Mouse (Mus musculus): ENCODE results near the gene Lrrc23. TPM values are rescaled to one million over a fixed set of nuclear protein-coding genes. Genes with fewer than 3 reads are reported as not detected.
A peak's percentile ranks its signal among the peaks of the same experiment; 100 is the strongest.

Lrrc23 gene
- polyA plus RNA-seq, 1 experiment from 2014 or later, result 0.11 TPM

- Histone ChIP-seq H3K4me2 (peak overlapping the region; percentile 68), H3K9ac (ENCODE audit: low read depth, low read length) (no peak overlapping the region), H3K4me3 (ENCODE audit: low read depth, low read length) (peak overlapping the region; percentile 53; the same call in 1 of the 2 replicates), H3K4me1 (replicated peaks; ENCODE audit: control insufficient read depth, insufficient read depth, low read length) (peaks cover 25% of the 10 kb centered on the region), H3K27ac (ENCODE audit: low read depth, low read length) (no peak overlapping the region), H3K9me3 (ENCODE audit: control insufficient read depth, low read length) (no peaks in the 10 kb centered on the region), H3K27me3 (replicated peaks; ENCODE audit: control insufficient read depth, insufficient read depth, low read length) (peaks cover 42% of the 10 kb centered on the region), H3K36me3 (ENCODE audit: control insufficient read depth, insufficient read depth, low read length) (no peaks in the 10 kb centered on the region)
- ATAC-seq (replicated peaks; ENCODE audit: low FRiP score), result peak; percentile 48; the same call in 1 of the 2 replicates
- WGBS, result 25% methylated on average over 19 of the region's 19 CpGs
- no peak for DNase-seq (ENCODE audit: low spot score)
These were observed 11.4 kb downstream of the Lrrc23 start for GRCm38 (mm10) chr6:124767920-124768703.

- Histone ChIP-seq H3K4me2 (no peak overlapping the region; the same call in 1 of the 2 replicates), H3K4me3 (ENCODE audit: low read depth, low read length) (no peak overlapping the region), H3K4me1 (replicated peaks; ENCODE audit: control insufficient read depth, insufficient read depth, low read length) (peaks cover 25% of the 10 kb centered on the region), H3K27ac (ENCODE audit: low read depth, low read length) (no peak overlapping the region), H3K27me3 (replicated peaks; ENCODE audit: control insufficient read depth, insufficient read depth, low read length) (peaks cover 45% of the 10 kb centered on the region), H3K9ac (ENCODE audit: low read depth, low read length) (no peak overlapping the region), H3K9me3 (ENCODE audit: control insufficient read depth, low read length) (no peaks in the 10 kb centered on the region), H3K36me3 (ENCODE audit: control insufficient read depth, insufficient read depth, low read length) (no peaks in the 10 kb centered on the region)
- 65% methylated on average over 4 of the region's 4 CpGs for whole genome bisulfite sequencing
- ATAC-seq (replicated peaks; ENCODE audit: low FRiP score) (no peak), DNase-seq (ENCODE audit: low spot score) (no peak)
These were observed 12.0 kb downstream of the Lrrc23 start for GRCm38 (mm10) chr6:124767536-124767919.

GRCm38 (mm10) chr6:124765951-124766350, 13.6 kb downstream of the Lrrc23 start:
- H3K36me3 ChIP-seq (ENCODE audit: control insufficient read depth, insufficient read depth, low read length), result no peaks in the 10 kb centered on the region
- H3K4me3 ChIP-seq (ENCODE audit: low read depth, low read length), result no peak overlapping the region
- H3K27me3 ChIP-seq (replicated peaks; ENCODE audit: control insufficient read depth, insufficient read depth, low read length), result peaks cover 49% of the 10 kb centered on the region
- ATAC-seq (replicated peaks; ENCODE audit: low FRiP score) (no peak), DNase-seq (ENCODE audit: low spot score) (no peak)
- peaks cover 25% of the 10 kb centered on the region for H3K4me1 ChIP-seq (replicated peaks; ENCODE audit: control insufficient read depth, insufficient read depth, low read length)
- H3K27ac ChIP-seq (ENCODE audit: low read depth, low read length), result no peak overlapping the region
- WGBS, result 73% methylated on average over 7 of the region's 7 CpGs
- H3K9me3 ChIP-seq (ENCODE audit: control insufficient read depth, low read length), result no peaks in the 10 kb centered on the region
- H3K9ac ChIP-seq (ENCODE audit: low read depth, low read length), result no peak overlapping the region
- H3K4me2 ChIP-seq, result no peak overlapping the region

GRCm38 (mm10) chr6:124759259-124759658, 20.3 kb downstream of the Lrrc23 start:
- H3K9ac ChIP-seq (ENCODE audit: low read depth, low read length), result peak overlapping the region; percentile 35
- whole genome bisulfite sequencing, result 4% methylated on average over 5 of the region's 5 CpGs
- no peaks in the 10 kb centered on the region for H3K9me3 ChIP-seq (ENCODE audit: control insufficient read depth, low read length)

GRCm38 (mm10) chr6:124758849-124759232, 20.7 kb downstream of the Lrrc23 start:
- Histone ChIP-seq H3K36me3 (ENCODE audit: control insufficient read depth, insufficient read depth, low read length) (no peaks in the 10 kb centered on the region), H3K4me2 (peak overlapping the region; percentile 47), H3K27me3 (replicated peaks; ENCODE audit: control insufficient read depth, insufficient read depth, low read length) (peaks cover 30% of the 10 kb centered on the region), H3K9ac (ENCODE audit: low read depth, low read length) (peak overlapping the region; percentile 35), H3K4me1 (replicated peaks; ENCODE audit: control insufficient read depth, insufficient read depth, low read length) (peaks cover 37% of the 10 kb centered on the region), H3K4me3 (ENCODE audit: low read depth, low read length) (no peak overlapping the region), H3K27ac (ENCODE audit: low read depth, low read length) (no peak overlapping the region), H3K9me3 (ENCODE audit: control insufficient read depth, low read length) (no peaks in the 10 kb centered on the region)
- WGBS, result 61% methylated on average over 2 of the region's 2 CpGs
- ATAC-seq (replicated peaks; ENCODE audit: low FRiP score), result no peak
- no peak for DNase-seq (ENCODE audit: low spot score)

More at GRCm38 (mm10) chr6:124759259-124759658, 20.3 kb downstream of the Lrrc23 start:
- Histone ChIP-seq H3K4me2 (peak overlapping the region; percentile 47), H3K4me3 (ENCODE audit: low read depth, low read length) (no peak overlapping the region), H3K27me3 (replicated peaks; ENCODE audit: control insufficient read depth, insufficient read depth, low read length) (peaks cover 30% of the 10 kb centered on the region), H3K4me1 (replicated peaks; ENCODE audit: control insufficient read depth, insufficient read depth, low read length) (peaks cover 37% of the 10 kb centered on the region), H3K27ac (ENCODE audit: low read depth, low read length) (no peak overlapping the region), H3K36me3 (ENCODE audit: control insufficient read depth, insufficient read depth, low read length) (no peaks in the 10 kb centered on the region)
- ATAC-seq (replicated peaks; ENCODE audit: low FRiP score) (peak; percentile 40; the same call in 1 of the 2 replicates), DNase-seq (ENCODE audit: low spot score) (peak; percentile 72)

- Histone ChIP-seq H3K27me3 (replicated peaks; ENCODE audit: control insufficient read depth, insufficient read depth, low read length) (peaks cover 24% of the 10 kb centered on the region), H3K4me2 (peak overlapping the region; percentile 68), H3K9me3 (ENCODE audit: control insufficient read depth, low read length) (no peaks in the 10 kb centered on the region), H3K9ac (ENCODE audit: low read depth, low read length) (peak overlapping the region; percentile 72), H3K27ac (ENCODE audit: low read depth, low read length) (peak overlapping the region; percentile 73; the same call in 1 of the 2 replicates), H3K4me1 (replicated peaks; ENCODE audit: control insufficient read depth, insufficient read depth, low read length) (peaks cover 37% of the 10 kb centered on the region), H3K36me3 (ENCODE audit: control insufficient read depth, insufficient read depth, low read length) (no peaks in the 10 kb centered on the region), H3K4me3 (ENCODE audit: low read depth, low read length) (peak overlapping the region; percentile 68)
- ATAC-seq (replicated peaks; ENCODE audit: low FRiP score) (no peak), DNase-seq (ENCODE audit: low spot score) (no peak)
- WGBS, result 49% methylated on average over 5 of the region's 5 CpGs
These were observed 21.3 kb downstream of the Lrrc23 start for GRCm38 (mm10) chr6:124757909-124758848.

- peak overlapping the region; percentile 72 for H3K9ac ChIP-seq (ENCODE audit: low read depth, low read length)
These were observed 22.1 kb downstream of the Lrrc23 start for GRCm38 (mm10) chr6:124757351-124757880.

GRCm38 (mm10) chr6:124756652-124757350, 22.7 kb downstream of the Lrrc23 start:
- peak overlapping the region; percentile 68 for H3K4me2 ChIP-seq
- H3K4me1 ChIP-seq (replicated peaks; ENCODE audit: control insufficient read depth, insufficient read depth, low read length), result peaks cover 37% of the 10 kb centered on the region
- 1% methylated on average over 52 of the region's 54 CpGs for WGBS
- no peaks in the 10 kb centered on the region for H3K9me3 ChIP-seq (ENCODE audit: control insufficient read depth, low read length)
- DNase-seq (ENCODE audit: low spot score) (peak; percentile 80), ATAC-seq (replicated peaks; ENCODE audit: low FRiP score) (peak; percentile 54)
- peak overlapping the region; percentile 68 for H3K4me3 ChIP-seq (ENCODE audit: low read depth, low read length)
- H3K36me3 ChIP-seq (ENCODE audit: control insufficient read depth, insufficient read depth, low read length), result no peaks in the 10 kb centered on the region
- peak overlapping the region; percentile 72 for H3K9ac ChIP-seq (ENCODE audit: low read depth, low read length)
- peaks cover 21% of the 10 kb centered on the region for H3K27me3 ChIP-seq (replicated peaks; ENCODE audit: control insufficient read depth, insufficient read depth, low read length)
- peak overlapping the region; percentile 73 for H3K27ac ChIP-seq (ENCODE audit: low read depth, low read length)

More at GRCm38 (mm10) chr6:124757351-124757880, 22.1 kb downstream of the Lrrc23 start:
- no peak for DNase-seq (ENCODE audit: low spot score)
- Histone ChIP-seq H3K4me2 (peak overlapping the region; percentile 68), H3K9me3 (ENCODE audit: control insufficient read depth, low read length) (no peaks in the 10 kb centered on the region), H3K4me1 (replicated peaks; ENCODE audit: control insufficient read depth, insufficient read depth, low read length) (peaks cover 37% of the 10 kb centered on the region), H3K4me3 (ENCODE audit: low read depth, low read length) (peak overlapping the region; percentile 68), H3K27me3 (replicated peaks; ENCODE audit: control insufficient read depth, insufficient read depth, low read length) (peaks cover 21% of the 10 kb centered on the region), H3K27ac (ENCODE audit: low read depth, low read length) (peak overlapping the region; percentile 73), H3K36me3 (ENCODE audit: control insufficient read depth, insufficient read depth, low read length) (no peaks in the 10 kb centered on the region)
- 17% methylated on average over 5 of the region's 5 CpGs for WGBS
- no peak for ATAC-seq (replicated peaks; ENCODE audit: low FRiP score)
